Mouse (Mus musculus) myocyte (in vitro differentiated cells): ENCODE results near the gene Gm20388. TPM values are rescaled to one million over a fixed set of nuclear protein-coding genes. Genes with fewer than 3 reads are reported as not detected.

Experiments used
- H3K27me3 ChIP-seq: one replicate; pipeline ENCODE4 v1.6.1; 2011; ENCODE audit not compliant: control insufficient read depth, insufficient read depth, insufficient read length
- H3K36me3 ChIP-seq: one replicate; pipeline ENCODE4 v1.6.1; 2011; ENCODE audit not compliant: control insufficient read depth, insufficient read depth
- H3K4me2 ChIP-seq: one replicate; pipeline ENCODE4 v1.6.1; 2011; ENCODE audit warnings: low read depth, control low read depth
- H3K4me3 ChIP-seq: one replicate; pipeline ENCODE4 v1.5.1; 2011; ENCODE audit warnings: mild to moderate bottlenecking, control low read depth, moderate library complexity
- H3K79me2 ChIP-seq: one replicate; pipeline ENCODE4 v1.6.1; 2011; ENCODE audit not compliant: control insufficient read depth, insufficient read depth
- H3ac ChIP-seq: one replicate; pipeline ENCODE4 v1.6.1; 2011; ENCODE audit not compliant: control insufficient read depth, insufficient read length
- CEBPB ChIP-seq: IDR thresholded peaks from 2 replicates; pipeline ENCODE4 v1.6.1; 2011; ENCODE audit warnings: mild to moderate bottlenecking, moderate library complexity; ENCODE audit not compliant: poor library complexity, insufficient read depth, severe bottlenecking
- E2F4 ChIP-seq: IDR thresholded peaks from one replicate; pipeline ENCODE4 v1.6.1; 2011; ENCODE audit warnings: mild to moderate bottlenecking, control low read depth, moderate library complexity; ENCODE audit not compliant: insufficient read depth
- MAX ChIP-seq: IDR thresholded peaks from one replicate; pipeline ENCODE4 v1.6.1; 2011; ENCODE audit warnings: low read depth, mild to moderate bottlenecking, control low read depth
- MYOD1 ChIP-seq, 3 experiments: IDR thresholded peaks; one replicate each; pipeline ENCODE4 v1.6.1; 2011; ENCODE audit warnings: control low read depth in 2 of 3, low read depth in 2 of 3, mild to moderate bottlenecking in 2 of 3, moderate library complexity in 1 of 3; ENCODE audit not compliant: insufficient read length in 2 of 3, control insufficient read depth in 1 of 3
- MYOG ChIP-seq, 3 experiments: IDR thresholded peaks; one replicate each; pipeline ENCODE4 v1.6.1; 2011; ENCODE audit warnings: control low read depth in 2 of 3, low read depth in 2 of 3, mild to moderate bottlenecking in 2 of 3; ENCODE audit not compliant: insufficient read length in 2 of 3, control insufficient read depth in 1 of 3, insufficient read depth in 1 of 3
- POLR2A ChIP-seq: IDR thresholded peaks from one replicate; pipeline ENCODE4 v1.6.1; 2011; ENCODE audit warnings: low read depth, mild to moderate bottlenecking, control low read depth, moderate library complexity; ENCODE audit not compliant: insufficient read length
- POLR2AphosphoS2 ChIP-seq: IDR thresholded peaks from one replicate; pipeline ENCODE4 v1.6.1; 2011; ENCODE audit warnings: low read depth, control low read depth; ENCODE audit not compliant: insufficient read length
- REST ChIP-seq: IDR thresholded peaks from one replicate; pipeline ENCODE4 v1.6.1; 2011; ENCODE audit warnings: mild to moderate bottlenecking, control low read depth, moderate library complexity; ENCODE audit not compliant: insufficient read depth, insufficient read length
- SRF ChIP-seq: IDR thresholded peaks from one replicate; pipeline ENCODE4 v1.6.1; 2011; ENCODE audit warnings: low read depth; ENCODE audit not compliant: control insufficient read depth, insufficient read length
- TCF12 ChIP-seq: IDR thresholded peaks from one replicate; pipeline ENCODE4 v1.6.1; 2011; ENCODE audit warnings: mild to moderate bottlenecking, control low read depth; ENCODE audit not compliant: poor library complexity, insufficient read depth, severe bottlenecking
- TCF3 ChIP-seq: IDR thresholded peaks from one replicate; pipeline ENCODE4 v1.6.1; 2011; ENCODE audit warnings: low read depth, control low read depth; ENCODE audit not compliant: insufficient read length
- USF1 ChIP-seq: IDR thresholded peaks from one replicate; pipeline ENCODE4 v1.6.1; 2011; ENCODE audit warnings: low read depth, mild to moderate bottlenecking, control low read depth, moderate library complexity
- polyA plus RNA-seq: library from polyadenylated mRNA; unstranded; fragments of >200 nt; fragmentation: generic; extraction: Trizol; gene quantifications from one replicate; pipeline ENCODE4 v1.2.1, GENCODE M21; 2012; ENCODE audit warnings: missing spikeins

The Gm20388 gene
- polyA plus RNA-seq, 1 experiment = 15.3 TPM

GRCm38 (mm10) chr8:122198378-122199025, 2287.9 kb downstream of the Gm20388 start:
- no peak for TF ChIP-seq SRF
- TF ChIP-seq REST = no peak
- no peak for TF ChIP-seq MYOD1 (IDR thresholded peaks at IDR 0.05; ENCODE audit: control insufficient read depth in 1 of 3, insufficient read length in 2 of 3, low read depth in 2 of 3)
- no peak for TF ChIP-seq MYOG (IDR thresholded peaks at IDR 0.05; ENCODE audit: control insufficient read depth in 1 of 3, insufficient read depth in 1 of 3, insufficient read length in 2 of 3, low read depth in 2 of 3)
- TF ChIP-seq MAX = no peak
- no peak for TF ChIP-seq CEBPB
- TF ChIP-seq POLR2A = no peak
- no peak for TF ChIP-seq POLR2AphosphoS2
- no peak for TF ChIP-seq TCF3
- no peak for TF ChIP-seq TCF12
- no peak for TF ChIP-seq USF1
- TF ChIP-seq E2F4 = no peak
- H3K4me3 ChIP-seq = no peak overlapping the region
- no peak overlapping the region for H3K4me2 ChIP-seq
- no peak overlapping the region for H3ac ChIP-seq
- H3K79me2 ChIP-seq = no peaks in the 10 kb centered on the region
- H3K36me3 ChIP-seq = no peaks in the 10 kb centered on the region
- no peaks in the 10 kb centered on the region for H3K27me3 ChIP-seq

GRCm38 (mm10) chr8:122199191-122199590, 2288.6 kb downstream of the Gm20388 start:
- Histone ChIP-seq H3K79me2 (no peaks in the 10 kb centered on the region), H3K36me3 (no peaks in the 10 kb centered on the region), H3ac (no peak overlapping the region), H3K4me2 (no peak overlapping the region), H3K27me3 (no peaks in the 10 kb centered on the region), H3K4me3 (no peak overlapping the region)
- no peak for TF ChIP-seq POLR2AphosphoS2
- no peak for TF ChIP-seq MYOD1 (IDR thresholded peaks at IDR 0.05; ENCODE audit: control insufficient read depth in 1 of 3, insufficient read length in 2 of 3, low read depth in 2 of 3)
- TF ChIP-seq POLR2A = no peak
- TF ChIP-seq USF1 = no peak

- Histone ChIP-seq H3K4me2 (no peak overlapping the region), H3K36me3 (no peaks in the 10 kb centered on the region), H3ac (no peak overlapping the region), H3K79me2 (no peaks in the 10 kb centered on the region), H3K27me3 (no peaks in the 10 kb centered on the region), H3K4me3 (no peak overlapping the region)
- no peak for TF ChIP-seq SRF
- no peak for TF ChIP-seq MYOG (IDR thresholded peaks at IDR 0.05; ENCODE audit: control insufficient read depth in 1 of 3, insufficient read depth in 1 of 3, insufficient read length in 2 of 3, low read depth in 2 of 3)
- TF ChIP-seq CEBPB = no peak
- TF ChIP-seq MYOD1 (IDR thresholded peaks at IDR 0.05; ENCODE audit: control insufficient read depth in 1 of 3, insufficient read length in 2 of 3, low read depth in 2 of 3) = no peak
- TF ChIP-seq MAX = no peak
- no peak for TF ChIP-seq USF1
- no peak for TF ChIP-seq TCF3
- TF ChIP-seq E2F4 = no peak
- no peak for TF ChIP-seq POLR2AphosphoS2
- no peak for TF ChIP-seq REST
- TF ChIP-seq POLR2A = no peak
- no peak for TF ChIP-seq TCF12
Measured at GRCm38 (mm10) chr8:122199841-122200240, 2289.2 kb downstream of the Gm20388 start.

DNA sequence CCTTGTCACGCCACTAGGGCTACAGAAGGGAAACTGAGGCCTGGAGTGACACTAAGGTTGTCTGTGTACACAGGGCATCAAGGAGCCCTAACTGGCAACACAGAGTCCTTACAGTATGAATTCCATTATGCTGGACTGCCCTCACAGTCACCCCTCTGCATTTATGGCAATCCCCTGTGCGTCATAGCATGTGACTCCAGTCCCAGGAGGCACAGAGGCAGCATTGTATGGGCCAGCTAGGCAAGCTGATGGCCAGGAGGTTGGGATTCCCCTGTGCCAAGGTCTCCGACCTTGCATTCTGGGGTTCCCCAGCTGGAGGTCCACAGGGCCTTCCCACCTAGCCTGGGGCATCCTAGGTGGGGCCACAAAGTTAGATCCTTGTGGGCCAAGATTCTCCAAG, 2300.9 kb downstream of the Gm20388 start:
- TF ChIP-seq E2F4 (no peak), MYOG (IDR thresholded peaks at IDR 0.05; ENCODE audit: control insufficient read depth in 1 of 3, insufficient read depth in 1 of 3, insufficient read length in 2 of 3, low read depth in 2 of 3) (no peak), USF1 (no peak), TCF3 (no peak), POLR2AphosphoS2 (no peak), CEBPB (no peak), REST (no peak), MAX (no peak), SRF (no peak)
- H3K4me3 ChIP-seq = no peak overlapping the region

GRCm38 (mm10) chr8:122215630-122216029, 2305.0 kb downstream of the Gm20388 start:
- no peaks in the 10 kb centered on the region for H3K27me3 ChIP-seq
- H3K79me2 ChIP-seq = no peaks in the 10 kb centered on the region
- TF ChIP-seq CEBPB (no peak), POLR2A (no peak), REST (no peak), USF1 (no peak), MAX (no peak), E2F4 (no peak), SRF (no peak), MYOG (IDR thresholded peaks at IDR 0.05; ENCODE audit: control insufficient read depth in 1 of 3, insufficient read depth in 1 of 3, insufficient read length in 2 of 3, low read depth in 2 of 3) (no peak), MYOD1 (IDR thresholded peaks at IDR 0.05; ENCODE audit: control insufficient read depth in 1 of 3, insufficient read length in 2 of 3, low read depth in 2 of 3) (no peak), TCF3 (no peak), TCF12 (no peak), POLR2AphosphoS2 (no peak)
- no peaks in the 10 kb centered on the region for H3K36me3 ChIP-seq
- no peak overlapping the region for H3K4me2 ChIP-seq
- H3ac ChIP-seq = no peak overlapping the region
- H3K4me3 ChIP-seq = no peak overlapping the region

More for the DNA sequence above, 2300.9 kb downstream of the Gm20388 start:
- no peaks in the 10 kb centered on the region for H3K36me3 ChIP-seq
- no peaks in the 10 kb centered on the region for H3K79me2 ChIP-seq
- no peak overlapping the region for H3ac ChIP-seq
- H3K27me3 ChIP-seq = no peaks in the 10 kb centered on the region
- H3K4me2 ChIP-seq = no peak overlapping the region
